Mouse (Mus musculus) kidney, adult 9 months (tissue): Measurements from ENCODE around the gene Gbf1.

Experiments
- DNase-seq: peaks from one replicate; pipeline ENCODE4 v3.0.0; 2022

Gene Gbf1

DNA sequence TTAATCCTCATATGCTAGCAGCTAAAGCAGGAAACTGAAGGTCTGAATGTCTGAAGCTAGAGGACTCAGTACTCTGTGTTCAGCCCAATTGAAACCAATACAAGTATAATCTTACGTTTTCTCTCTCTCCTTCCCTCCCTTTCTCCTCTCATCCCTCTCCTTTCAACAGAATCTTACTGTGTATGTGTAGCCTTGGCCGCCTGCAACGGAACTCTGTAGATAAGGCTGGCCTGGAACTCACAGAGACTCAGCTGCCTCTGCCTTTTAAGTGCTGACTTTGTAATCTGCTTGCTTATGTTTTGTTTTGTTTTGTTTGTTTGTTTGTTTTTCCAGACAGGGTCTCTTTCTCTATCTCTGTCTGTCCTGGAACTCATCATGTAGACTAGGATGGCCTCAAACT, 74.0 kb downstream of the Gbf1 start:
- no peak for DNase-seq

GRCm38 (mm10) chr19:46227300-46227699, 75.0 kb downstream of the Gbf1 start:
- DNase-seq = no peak

GRCm38 (mm10) chr19:46234450-46234849, 82.1 kb downstream of the Gbf1 start:
- no peak for DNase-seq

GRCm38 (mm10) chr19:46236658-46237057, 84.3 kb downstream of the Gbf1 start:
- no peak for DNase-seq

GRCm38 (mm10) chr19:46240246-46240645, 87.9 kb downstream of the Gbf1 start:
- DNase-seq = no peak

GRCm38 (mm10) chr19:46242416-46242815, 90.1 kb downstream of the Gbf1 start:
- no peak for DNase-seq

DNA sequence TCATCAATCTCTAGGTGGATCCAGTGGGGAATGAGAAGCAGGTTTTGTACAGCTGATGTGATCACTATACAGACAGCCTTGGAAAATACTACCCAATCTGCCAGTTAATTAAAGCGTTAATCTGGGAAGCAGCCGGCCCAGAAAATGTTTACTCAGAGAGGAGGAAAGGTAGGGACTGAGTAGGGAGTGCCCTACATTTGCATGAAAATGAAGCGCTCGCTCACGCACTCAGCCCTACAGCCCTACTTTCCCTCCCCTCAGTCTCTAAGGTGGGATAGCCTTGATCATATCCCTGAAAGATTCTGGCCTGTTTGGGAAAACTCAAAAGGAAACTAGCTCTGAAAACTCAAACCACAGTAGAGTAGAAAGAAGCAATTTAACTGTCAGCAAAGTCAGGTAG, 92.3 kb downstream of the Gbf1 start:
- DNase-seq = no peak

DNA sequence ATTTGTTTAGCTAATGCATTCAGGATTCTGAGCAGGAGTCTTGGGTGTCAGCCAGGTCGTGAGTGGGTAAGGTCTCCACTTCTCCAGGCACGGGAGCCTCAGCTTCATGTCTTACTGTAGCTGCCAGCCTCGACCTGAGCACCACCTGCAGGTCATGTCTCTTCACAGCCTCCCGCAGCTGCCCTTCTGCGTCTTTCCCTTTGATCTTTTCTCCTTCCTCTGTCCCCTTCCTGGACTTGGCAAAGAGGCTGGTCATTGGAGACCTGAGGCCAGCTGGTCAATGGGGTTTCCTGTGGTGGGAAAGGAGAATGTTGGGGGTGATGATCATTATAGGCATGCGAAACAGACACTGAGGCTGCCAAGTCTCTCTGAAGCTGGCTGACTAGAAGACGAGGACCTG, 96.7 kb downstream of the Gbf1 start:
- peak; percentile 15 for DNase-seq

DNA sequence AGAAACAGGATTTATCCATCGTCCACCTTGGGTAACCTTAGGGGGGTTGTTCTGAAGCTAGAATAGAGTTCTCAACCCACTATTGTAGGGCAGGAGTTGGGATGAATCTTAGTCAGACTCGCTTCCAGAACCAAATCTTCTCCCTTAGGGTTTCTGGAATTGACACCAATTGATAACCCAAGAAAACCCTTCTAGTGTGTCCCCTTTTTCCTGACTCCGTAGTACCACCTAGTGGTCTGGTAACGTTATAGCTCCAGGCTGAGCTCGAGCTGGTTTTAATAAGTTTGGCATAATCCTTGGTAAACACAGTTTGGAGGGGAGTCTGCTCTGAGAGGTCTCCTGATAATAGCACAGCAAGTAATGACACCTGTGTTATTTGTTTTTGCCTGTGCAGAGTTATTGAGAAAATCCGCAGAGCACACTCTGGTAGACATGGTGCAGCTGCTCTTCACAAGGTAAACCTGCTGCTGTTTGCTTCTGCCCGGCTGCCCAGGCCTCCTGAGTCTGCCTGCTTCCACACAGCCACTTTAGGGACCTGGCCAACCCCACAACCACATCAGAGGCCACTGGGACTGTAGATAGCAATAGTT, 101.9 kb downstream of the Gbf1 start:
- peak; percentile 43 for DNase-seq

DNA sequence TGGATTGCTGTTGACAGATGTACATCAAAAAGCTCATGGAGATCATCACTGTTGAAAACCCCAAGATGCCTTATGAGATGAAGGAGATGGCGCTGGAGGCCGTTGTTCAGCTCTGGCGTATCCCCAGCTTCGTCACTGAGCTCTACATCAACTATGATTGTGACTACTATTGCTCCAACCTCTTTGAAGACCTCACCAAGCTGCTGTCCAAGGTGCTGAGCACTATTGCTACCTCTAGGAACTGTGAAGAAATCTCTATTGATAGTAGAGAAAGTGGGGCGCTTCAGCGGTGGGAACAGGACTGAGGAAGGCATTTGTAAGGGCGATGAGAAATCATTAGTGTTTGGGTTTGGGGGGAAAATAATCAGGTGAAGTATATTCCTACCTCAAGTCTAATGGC, 112.5 kb downstream of the Gbf1 start:
- no peak for DNase-seq

DNA sequence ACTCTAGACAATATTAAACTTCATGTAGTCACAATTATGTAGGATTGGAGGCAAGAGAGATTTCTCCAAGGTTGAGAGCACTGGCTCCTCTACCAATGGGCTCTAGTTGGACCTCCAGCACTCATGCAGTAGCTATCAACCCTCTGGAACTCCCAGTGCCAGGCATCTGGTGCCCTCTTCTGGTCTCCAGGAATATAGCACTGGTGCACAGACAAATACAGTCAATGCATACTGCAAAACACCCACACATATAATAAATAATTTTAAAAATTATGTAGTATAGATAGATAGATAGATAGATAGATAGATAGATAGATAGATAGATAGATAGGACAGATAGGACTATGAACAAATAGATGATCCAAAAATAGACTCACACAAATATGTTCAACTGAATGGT, 123.0 kb downstream of the Gbf1 start:
- DNase-seq = peak; percentile 23

DNA sequence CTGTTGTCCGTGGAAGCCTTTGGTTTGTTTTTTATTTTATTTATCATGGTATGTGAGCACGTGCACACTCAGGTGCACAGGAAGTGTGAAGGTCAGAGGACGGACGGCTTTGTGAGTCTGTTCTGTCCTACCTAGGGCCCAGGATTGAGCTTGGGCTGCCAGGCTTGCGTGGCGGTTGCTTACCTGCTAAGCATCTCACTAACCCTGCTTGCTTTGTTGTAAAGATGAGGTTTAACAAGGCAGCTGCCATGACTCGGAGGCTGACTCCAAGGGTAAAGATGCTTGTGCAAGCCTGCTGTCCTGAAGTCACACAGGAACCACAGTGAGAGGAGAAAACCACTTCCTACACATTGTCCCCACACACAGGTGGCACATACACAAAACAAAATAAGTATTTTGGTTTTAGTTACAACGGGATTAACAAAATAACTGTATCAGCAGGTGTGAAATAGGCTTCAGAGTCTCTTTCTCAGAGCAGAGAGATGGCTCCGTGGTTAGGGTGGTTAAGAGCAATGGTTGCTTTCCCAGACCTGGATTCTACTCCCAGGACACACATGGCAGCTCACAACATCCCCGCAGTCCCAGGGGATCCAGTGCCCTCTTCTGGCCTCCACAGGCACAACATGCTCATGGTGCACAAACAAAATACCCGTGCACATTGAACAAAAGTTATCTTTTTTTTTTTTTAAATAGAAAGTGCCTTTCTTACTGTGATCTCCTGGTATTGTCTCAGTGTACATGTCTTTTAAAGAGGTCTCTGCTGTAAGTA, 130.0 kb downstream of the Gbf1 start:
- no peak for DNase-seq

DNA sequence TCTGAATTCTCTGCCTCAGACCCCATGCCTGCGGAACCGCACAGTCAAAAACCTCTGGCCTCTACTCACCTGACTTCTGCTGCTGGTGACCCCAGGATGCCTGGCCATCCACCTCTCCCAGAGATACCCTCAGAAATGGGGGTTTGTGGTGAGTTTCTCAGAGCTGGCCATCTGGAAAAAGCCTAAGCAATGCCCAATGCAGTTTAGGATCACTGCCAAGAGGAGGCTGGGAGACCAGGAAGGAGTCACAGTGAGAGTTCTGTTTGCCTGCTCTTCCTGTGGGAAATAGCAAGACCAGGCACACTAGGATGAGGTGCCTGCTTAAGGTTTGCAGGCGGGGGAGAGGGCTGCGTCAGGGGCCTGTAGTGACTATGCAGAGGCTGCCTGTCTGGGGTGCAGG, 132.4 kb downstream of the Gbf1 start:
- DNase-seq = no peak

- no peak for DNase-seq
Measured at GRCm38 (mm10) chr19:46285631-46286030, 133.3 kb downstream of the Gbf1 start.

DNA sequence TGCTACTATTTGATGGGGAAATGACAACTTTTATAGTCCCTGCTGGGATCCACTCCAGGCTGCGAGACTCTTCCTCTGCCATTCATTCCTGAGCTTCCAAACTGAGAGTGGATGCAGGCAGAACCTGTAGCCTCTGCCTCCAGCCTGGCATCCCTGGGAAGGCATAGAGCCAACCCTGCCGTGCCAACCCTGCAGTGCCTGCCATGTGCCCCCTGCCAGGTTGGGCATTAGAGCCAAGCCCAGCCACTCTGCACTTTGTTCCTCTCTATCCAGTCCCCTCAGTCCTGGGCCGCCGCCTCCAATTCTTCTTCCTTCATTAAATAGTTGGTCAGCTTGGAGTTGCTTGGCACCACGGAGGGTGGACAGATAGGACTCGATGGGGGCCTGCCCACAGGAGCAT, 133.7 kb downstream of the Gbf1 start:
- peak; percentile 55 for DNase-seq

- no peak for DNase-seq
Measured at GRCm38 (mm10) chr19:46286926-46287325, 134.6 kb downstream of the Gbf1 start.

- no peak for DNase-seq
Measured at GRCm38 (mm10) chr19:46287566-46287965, 135.3 kb downstream of the Gbf1 start.

GRCm38 (mm10) chr19:46290535-46291105, 138.3 kb downstream of the Gbf1 start:
- DNase-seq = no peak

- no peak for DNase-seq
Measured at GRCm38 (mm10) chr19:46296938-46297337, 144.6 kb downstream of the Gbf1 start.

- no peak for DNase-seq
Measured at GRCm38 (mm10) chr19:46300294-46301045, 148.2 kb downstream of the Gbf1 start.

GRCm38 (mm10) chr19:46302551-46302950, 150.2 kb downstream of the Gbf1 start:
- no peak for DNase-seq

- DNase-seq = no peak
Measured at GRCm38 (mm10) chr19:46303251-46304215, 151.2 kb downstream of the Gbf1 start.
